Mouse (Mus musculus) midbrain, embryonic 14.5 days (tissue): Measurements from ENCODE around the gene Adk. TPM values are rescaled to one million over a fixed set of nuclear protein-coding genes. Genes with fewer than 3 reads are reported as not detected.
A peak's percentile ranks its signal among the peaks of the same experiment; 100 is the strongest.
"Not testable (repeated sequence)": the region's sequence is repeated elsewhere in the genome, so short reads cannot be mapped to it uniquely, and the experiment has no call there.

Source experiments
- ATAC-seq: fragments of 200-750 bp; cut with Nextera tagmentation; 2 replicates; pipeline ENCODE4 v1.8.0; 2017; ENCODE audit warnings: moderate number of reproducible peaks, moderate library complexity; ENCODE audit not compliant: low FRiP score, low TSS enrichment
- DNase-seq: peaks from one replicate; pipeline ENCODE4 v3.0.0-alpha.2; 2015
- H3K27ac ChIP-seq: fragments of 300-500 bp; sonication (generic); replicated peaks from 2 replicates; pipeline ENCODE4 v1.5.1; 2014; ENCODE audit warnings: mild to moderate bottlenecking, low read depth, low read length, moderate library complexity
- H3K27me3 ChIP-seq: fragments of 300-500 bp; sonication (generic); 2 replicates; pipeline ENCODE4 v1.6.1; 2014; ENCODE audit warnings: low read length, control low read depth, mixed read lengths; ENCODE audit not compliant: control insufficient read depth, insufficient read depth
- H3K36me3 ChIP-seq: fragments of 300-500 bp; sonication (generic); 2 replicates; pipeline ENCODE4 v1.6.1; 2014; ENCODE audit warnings: low read length, control low read depth; ENCODE audit not compliant: control insufficient read depth, insufficient read depth
- H3K4me1 ChIP-seq: fragments of 300-500 bp; sonication (generic); 2 replicates; pipeline ENCODE4 v1.6.1; 2014; ENCODE audit warnings: mild to moderate bottlenecking, antibody characterized with exemption, low read length, control low read depth; ENCODE audit not compliant: control insufficient read depth, insufficient read depth
- H3K4me2 ChIP-seq: fragments of 300-500 bp; sonication (generic); 2 replicates; pipeline ENCODE4 v1.6.1; 2014; ENCODE audit warnings: mild to moderate bottlenecking, low read length, moderate library complexity
- H3K4me3 ChIP-seq: fragments of 300-500 bp; sonication (generic); replicated peaks from 2 replicates; pipeline ENCODE4 v1.5.1; 2014; ENCODE audit warnings: low read depth, low read length
- H3K9ac ChIP-seq: fragments of 300-500 bp; sonication (generic); replicated peaks from 2 replicates; pipeline ENCODE4 v1.6.1; 2014; ENCODE audit warnings: mild to moderate bottlenecking, low read length, moderate library complexity
- H3K9me3 ChIP-seq: fragments of 300-500 bp; sonication (generic); 2 replicates; pipeline ENCODE4 v1.6.1; 2016; ENCODE audit warnings: low read length, control low read depth, mixed read lengths; ENCODE audit not compliant: control insufficient read depth
- WGBS: fragments of 180-500 bp; shearing (Covaris S2); extraction: QIAGEN DNeasy Blood & Tissue Kit; methylation state at CpG from one replicate; pipeline ENCODE4 v1.1.7; 2014; 5-methylcytosine and 5-hydroxymethylcytosine counted together
- polyA plus RNA-seq: library from polyadenylated mRNA; unstranded; fragments of >200 nt; fragmentation: Nextera tagmentation; extraction: Ambion mirVana; gene quantifications from 2 replicates; pipeline ENCODE4 v1.2.1, GENCODE M21; 2014

The Adk gene
- polyA plus RNA-seq, 1 experiment from 2014 or later = 37.9 TPM

GRCm38 (mm10) chr14:21487135-21487534, 434.8 kb downstream of the Adk start:
- ATAC-seq, H3K9me3 ChIP-seq, H3K27me3 ChIP-seq, H3K9ac ChIP-seq, H3K27ac ChIP-seq, H3K4me3 ChIP-seq, DNase-seq, H3K36me3 ChIP-seq, H3K4me1 ChIP-seq, H3K4me2 ChIP-seq: not testable (repeated sequence)
- 100% methylated on average over 2 of the region's 2 CpGs for WGBS

GRCm38 (mm10) chr14:21488426-21489115, 436.2 kb downstream of the Adk start:
- H3K27me3 ChIP-seq, ATAC-seq, H3K9ac ChIP-seq, H3K36me3 ChIP-seq, H3K9me3 ChIP-seq, H3K4me3 ChIP-seq, DNase-seq, H3K27ac ChIP-seq, H3K4me1 ChIP-seq, H3K4me2 ChIP-seq: not testable (repeated sequence)
- 68% methylated on average over 8 of the region's 9 CpGs for WGBS

- ATAC-seq (no peak), DNase-seq (peak; percentile 36)
- H3K9ac ChIP-seq = no peak overlapping the region
- H3K4me2 ChIP-seq = no peak overlapping the region
- no peaks in the 10 kb centered on the region for H3K36me3 ChIP-seq
- no peaks in the 10 kb centered on the region for H3K4me1 ChIP-seq
- H3K27me3 ChIP-seq = no peaks in the 10 kb centered on the region
- H3K9me3 ChIP-seq = no peaks in the 10 kb centered on the region
- peak overlapping the region; percentile 16; the same call in 1 of the 2 replicates for H3K27ac ChIP-seq
- 36% methylated on average over 3 of the region's 3 CpGs for WGBS
- H3K4me3 ChIP-seq = no peak overlapping the region
Measured at GRCm38 (mm10) chr14:21489116-21489485, 436.7 kb downstream of the Adk start.

GRCm38 (mm10) chr14:21490141-21490540, 437.8 kb downstream of the Adk start:
- DNase-seq (no peak), ATAC-seq (no peak)
- 81% methylated on average over 4 of the region's 4 CpGs for WGBS
- no peaks in the 10 kb centered on the region for H3K27me3 ChIP-seq
- no peak overlapping the region for H3K4me3 ChIP-seq
- no peaks in the 10 kb centered on the region for H3K4me1 ChIP-seq
- H3K9me3 ChIP-seq = no peaks in the 10 kb centered on the region
- H3K27ac ChIP-seq = no peak overlapping the region
- no peak overlapping the region for H3K4me2 ChIP-seq
- H3K9ac ChIP-seq = no peak overlapping the region
- no peaks in the 10 kb centered on the region for H3K36me3 ChIP-seq

Other genes starting within 250 kb of the Adk start
- gene Plau, start 215.9 kb upstream of the Adk start, polyA plus RNA-seq = 0.15 and 0.62 TPM in 2 replicates
- gene Vcl, start 123.2 kb upstream of the Adk start, polyA plus RNA-seq = 6.5 and 14.3 TPM in 2 replicates
- gene Ap3m1, start 66 bp upstream of the Adk start, polyA plus RNA-seq = 88.6 and 112 TPM in 2 replicates